Mouse (Mus musculus) embryonic facial prominence, embryonic 11.5 days (tissue): ENCODE results near the gene Ldhb. TPM values are rescaled to one million over a fixed set of nuclear protein-coding genes. Genes with fewer than 3 reads are reported as not detected.
A peak's percentile ranks its signal among the peaks of the same experiment; 100 is the strongest.
"Not testable (repeated sequence)": the region's sequence is repeated elsewhere in the genome, so short reads cannot be mapped to it uniquely, and the experiment has no call there.

ENCODE experiments used
- ATAC-seq: fragments of 200-750 bp; cut with Nextera tagmentation; replicated peaks from 2 replicates; pipeline ENCODE4 v1.8.0; 2017; ENCODE audit warnings: low read depth; ENCODE audit not compliant: insufficient number of reproducible peaks, low FRiP score, low TSS enrichment
- DNase-seq: peaks from one replicate; pipeline ENCODE4 v3.0.0-alpha.2; 2015; ENCODE audit warnings: low spot score
- H3K27ac ChIP-seq: fragments of 300-500 bp; sonication (generic); replicated peaks from 2 replicates; pipeline ENCODE4 v1.5.1; 2014; ENCODE audit warnings: mild to moderate bottlenecking, low read depth, low read length, control low read depth
- H3K27me3 ChIP-seq: fragments of 300-500 bp; sonication (generic); 2 replicates; pipeline ENCODE4 v1.6.1; 2014; ENCODE audit warnings: mild to moderate bottlenecking, low read length, moderate library complexity, mixed read lengths; ENCODE audit not compliant: control insufficient read depth, insufficient read depth
- H3K36me3 ChIP-seq: fragments of 300-500 bp; sonication (generic); replicated peaks from 2 replicates; pipeline ENCODE4 v1.6.1; 2014; ENCODE audit warnings: low read depth, mild to moderate bottlenecking, low read length, moderate library complexity, mixed read lengths; ENCODE audit not compliant: control insufficient read depth, insufficient read depth
- H3K4me1 ChIP-seq: fragments of 300-500 bp; sonication (generic); 2 replicates; pipeline ENCODE4 v1.6.1; 2014; ENCODE audit warnings: low read length, mixed read lengths; ENCODE audit not compliant: control insufficient read depth, insufficient read depth
- H3K4me2 ChIP-seq: fragments of 300-500 bp; sonication (generic); 2 replicates; pipeline ENCODE4 v1.6.1; 2014; ENCODE audit warnings: low read depth, mild to moderate bottlenecking, control low read depth, low read length, moderate library complexity
- H3K4me3 ChIP-seq: fragments of 300-500 bp; sonication (generic); 2 replicates; pipeline ENCODE4 v1.5.1; 2014; ENCODE audit warnings: low read depth, low read length, control low read depth
- H3K9ac ChIP-seq: fragments of 300-500 bp; sonication (generic); replicated peaks from 2 replicates; pipeline ENCODE4 v1.6.1; 2014; ENCODE audit warnings: mild to moderate bottlenecking, control low read depth, low read length
- H3K9me3 ChIP-seq: fragments of 300-500 bp; sonication (generic); replicated peaks from 2 replicates; pipeline ENCODE4 v1.6.1; 2016; ENCODE audit warnings: mild to moderate bottlenecking, low read length, inconsistent platforms, mixed read lengths; ENCODE audit not compliant: control insufficient read depth
- WGBS: fragments of 180-500 bp; shearing (Covaris S2); extraction: QIAGEN DNeasy Blood & Tissue Kit; methylation state at CpG from one replicate; pipeline ENCODE4 v1.1.7; 2014; 5-methylcytosine and 5-hydroxymethylcytosine counted together
- polyA plus RNA-seq: library from polyadenylated mRNA; unstranded; fragments of >200 nt; fragmentation: Nextera tagmentation; extraction: Ambion mirVana; gene quantifications from 2 replicates; pipeline ENCODE4 v1.2.1, GENCODE M21; 2014

Gene Ldhb
- polyA plus RNA-seq, 1 experiment from 2014 or later = 486 TPM

DNA sequence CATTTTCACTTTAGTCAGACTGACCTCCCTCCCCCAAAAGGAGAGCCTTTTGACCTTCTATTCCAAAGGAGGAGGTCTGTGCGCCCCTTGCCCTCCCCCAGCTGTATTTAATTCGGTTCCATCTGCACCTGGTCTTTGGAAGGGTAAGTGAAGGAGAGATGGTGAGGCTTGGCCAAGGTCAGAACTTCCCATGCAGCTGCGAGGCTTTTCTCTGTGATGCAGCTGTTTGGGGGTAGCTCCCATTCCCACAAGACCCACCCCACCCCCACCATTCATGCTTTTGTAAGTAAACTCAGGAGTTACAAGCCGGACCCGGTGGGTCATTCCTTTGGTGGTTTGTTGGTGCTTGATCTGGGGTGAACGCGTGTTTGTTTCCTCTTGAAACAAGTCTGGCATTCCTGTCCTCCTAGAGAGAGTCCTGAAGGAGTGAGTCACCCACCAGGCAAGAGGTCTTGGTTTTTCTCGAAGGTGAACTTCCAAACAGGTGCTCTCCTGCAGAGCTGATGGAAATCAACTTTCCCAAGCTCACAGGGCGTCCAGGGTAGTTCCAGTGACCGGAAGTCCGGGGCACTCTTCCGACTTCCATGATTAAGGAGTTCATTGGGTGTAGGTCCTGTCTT is 3.9 kb upstream of the Ldhb start:
- no peak for ATAC-seq
- H3K4me3 ChIP-seq = no peak overlapping the region
- 0 out of 2 replicates have a peak, but pooled peaks cover 2% of the 10 kb centered on the region for H3K4me1 ChIP-seq
- no peaks in the 10 kb centered on the region for H3K9me3 ChIP-seq
- no peaks in the 10 kb centered on the region for H3K36me3 ChIP-seq
- H3K27me3 ChIP-seq = no peaks in the 10 kb centered on the region
- no peak overlapping the region for H3K4me2 ChIP-seq
- 16% methylated on average over 12 of the region's 12 CpGs for WGBS
- peak; percentile 45 for DNase-seq
- H3K9ac ChIP-seq = no peak overlapping the region
- H3K27ac ChIP-seq = no peak overlapping the region

DNA sequence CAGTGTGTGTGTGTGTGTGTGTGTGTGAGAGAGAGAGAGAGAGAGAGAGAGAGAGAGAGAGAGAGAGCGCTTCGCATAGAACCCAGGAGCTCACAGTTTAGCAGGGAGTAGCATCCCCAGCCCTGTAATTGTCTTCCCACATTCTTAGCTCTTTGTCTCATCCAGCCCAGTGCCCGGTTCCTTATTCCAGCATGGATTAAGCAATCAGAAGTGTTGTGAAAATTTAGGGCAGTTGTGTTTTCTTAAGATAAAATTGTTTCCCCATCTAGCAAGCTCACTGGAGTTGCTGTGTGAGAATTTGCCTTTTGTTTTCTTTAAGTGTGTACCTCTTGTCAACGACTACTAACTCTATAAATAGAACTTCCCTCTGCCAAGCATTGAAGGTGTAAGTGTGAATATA is 906 bp upstream of the Ldhb start:
- no peaks in the 10 kb centered on the region for H3K27me3 ChIP-seq
- H3K4me1 ChIP-seq = 0 out of 2 replicates have a peak, but pooled peaks cover 2% of the 10 kb centered on the region
- no peak overlapping the region for H3K27ac ChIP-seq
- no peaks in the 10 kb centered on the region for H3K9me3 ChIP-seq
- H3K36me3 ChIP-seq = no peaks in the 10 kb centered on the region; the same call in 1 of the 2 replicates
- H3K4me3 ChIP-seq = no peak overlapping the region
- no peak for DNase-seq
- no peak for ATAC-seq
- 19% methylated on average over 4 of the region's 4 CpGs for WGBS
- no peak overlapping the region for H3K4me2 ChIP-seq
- no peak overlapping the region for H3K9ac ChIP-seq

DNA sequence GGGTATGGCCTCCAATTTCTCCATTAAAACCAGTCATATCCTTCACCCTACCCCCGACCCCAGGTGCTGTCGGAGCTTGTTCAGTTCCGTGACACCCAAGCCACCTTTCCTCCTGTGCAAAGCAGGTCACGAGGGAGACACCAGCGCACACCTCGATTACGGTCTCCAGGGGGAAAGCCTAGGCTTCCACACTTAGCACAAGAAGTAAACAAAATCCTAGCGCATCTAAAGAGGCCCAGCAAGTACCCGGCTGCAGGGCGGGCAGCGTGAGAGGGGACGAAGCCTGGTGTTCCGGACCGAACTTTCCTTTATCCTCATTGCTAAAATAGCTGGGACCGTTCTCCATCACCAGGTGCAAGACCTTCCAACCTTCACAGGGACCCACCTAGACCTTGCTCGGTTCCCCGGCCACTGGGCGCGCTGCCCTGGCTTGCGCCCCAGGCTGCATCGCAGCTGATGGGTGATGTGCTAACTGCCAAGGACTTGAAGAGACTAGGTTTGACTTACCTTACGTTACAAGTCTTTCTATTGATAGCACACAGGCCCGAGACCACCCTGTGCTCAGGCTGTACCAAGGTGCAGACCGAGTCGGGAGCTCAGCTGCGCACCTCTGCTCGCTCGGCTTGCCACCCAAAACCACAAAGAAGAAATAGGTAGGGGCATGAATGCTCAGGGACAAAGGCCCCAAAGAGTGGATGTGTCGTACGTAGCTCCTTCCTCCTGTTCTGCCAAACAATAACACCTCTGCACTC is 548 bp downstream of the Ldhb start:
- no peaks in the 10 kb centered on the region for H3K9me3 ChIP-seq
- no peaks in the 10 kb centered on the region; the same call in 1 of the 2 replicates for H3K36me3 ChIP-seq
- peak; percentile 50 for ATAC-seq
- DNase-seq = peak; percentile 27
- 0 out of 2 replicates have a peak, but pooled peaks cover 2% of the 10 kb centered on the region for H3K4me1 ChIP-seq
- H3K27me3 ChIP-seq = no peaks in the 10 kb centered on the region
- peak overlapping the region; percentile 62 for H3K4me3 ChIP-seq
- peak overlapping the region; percentile 80 for H3K9ac ChIP-seq
- H3K27ac ChIP-seq = peak overlapping the region; percentile 48; the same call in 1 of the 2 replicates
- WGBS = 1% methylated on average over 30 of the region's 30 CpGs
- peak overlapping the region; percentile 79 for H3K4me2 ChIP-seq

DNA sequence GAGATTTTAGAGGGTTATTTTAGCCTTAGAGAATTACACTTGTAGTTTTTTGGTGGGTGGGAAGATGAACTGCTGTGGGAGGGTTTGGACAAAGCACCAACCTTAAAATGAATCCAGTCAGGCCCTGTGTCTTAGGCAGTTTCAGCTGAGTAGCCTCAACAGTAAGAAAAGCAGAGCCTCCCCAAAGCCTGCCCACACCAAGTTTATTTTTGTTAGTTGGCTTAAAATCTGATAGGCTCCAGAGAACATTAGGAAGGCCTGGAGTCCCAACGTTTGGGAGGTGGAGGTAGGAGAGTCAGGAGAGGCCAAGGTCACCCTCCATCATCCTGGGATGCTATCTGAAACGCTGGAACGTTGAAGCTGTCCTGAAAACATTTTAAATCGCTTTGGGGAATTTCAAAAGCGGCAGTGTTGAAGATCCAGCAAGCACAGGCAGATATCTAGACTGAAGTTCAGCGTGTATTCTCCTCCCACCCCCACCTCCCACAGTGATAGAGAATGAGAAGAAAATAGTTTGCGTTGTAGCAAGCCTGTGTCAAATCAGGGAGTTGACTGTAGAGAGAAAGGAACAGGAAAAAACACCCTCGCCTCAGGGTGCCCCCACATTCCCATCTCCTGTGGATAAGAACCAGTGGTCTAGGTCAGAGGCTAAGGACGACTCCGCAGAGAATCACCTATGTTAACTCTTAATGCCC is 1.3 kb downstream of the Ldhb start:
- no peak for ATAC-seq
- Histone ChIP-seq H3K4me1 (0 out of 2 replicates have a peak, but pooled peaks cover 2% of the 10 kb centered on the region), H3K36me3 (no peaks in the 10 kb centered on the region; the same call in 1 of the 2 replicates), H3K4me2 (peak overlapping the region; percentile 79), H3K9ac (peak overlapping the region; percentile 80), H3K27me3 (no peaks in the 10 kb centered on the region), H3K9me3 (no peaks in the 10 kb centered on the region), H3K4me3 (peak overlapping the region; percentile 62), H3K27ac (no peak overlapping the region)
- no peak for DNase-seq
- 5% methylated on average over 10 of the region's 10 CpGs for WGBS

DNA sequence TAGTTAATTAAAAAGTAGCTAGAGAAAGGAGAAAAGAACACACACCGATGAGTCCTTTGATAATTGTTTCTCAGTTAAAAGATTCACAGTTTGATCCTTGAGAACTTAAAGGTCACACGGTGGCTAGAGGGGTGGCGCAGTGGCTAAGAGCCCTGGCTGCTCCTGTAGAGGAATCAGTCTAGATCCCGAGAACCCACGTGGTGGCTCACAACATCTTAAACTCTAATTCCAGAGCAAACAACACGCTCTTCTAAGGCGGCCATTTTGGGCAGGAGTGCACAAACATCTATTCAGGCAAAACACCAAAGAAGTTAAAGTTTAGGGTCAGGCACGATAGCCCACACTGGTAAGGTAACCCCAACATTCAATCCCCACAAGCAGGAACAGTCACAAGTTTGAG is 4.2 kb downstream of the Ldhb start:
- Histone ChIP-seq H3K4me1 (0 out of 2 replicates have a peak, but pooled peaks cover 2% of the 10 kb centered on the region), H3K27me3 (no peaks in the 10 kb centered on the region), H3K4me3 (no peak overlapping the region), H3K4me2 (no peak overlapping the region), H3K36me3 (no peaks in the 10 kb centered on the region; the same call in 1 of the 2 replicates), H3K27ac (no peak overlapping the region), H3K9ac (no peak overlapping the region), H3K9me3 (no peaks in the 10 kb centered on the region)
- ATAC-seq (no peak), DNase-seq (no peak)
- 77% methylated on average over 8 of the region's 8 CpGs for WGBS

DNA sequence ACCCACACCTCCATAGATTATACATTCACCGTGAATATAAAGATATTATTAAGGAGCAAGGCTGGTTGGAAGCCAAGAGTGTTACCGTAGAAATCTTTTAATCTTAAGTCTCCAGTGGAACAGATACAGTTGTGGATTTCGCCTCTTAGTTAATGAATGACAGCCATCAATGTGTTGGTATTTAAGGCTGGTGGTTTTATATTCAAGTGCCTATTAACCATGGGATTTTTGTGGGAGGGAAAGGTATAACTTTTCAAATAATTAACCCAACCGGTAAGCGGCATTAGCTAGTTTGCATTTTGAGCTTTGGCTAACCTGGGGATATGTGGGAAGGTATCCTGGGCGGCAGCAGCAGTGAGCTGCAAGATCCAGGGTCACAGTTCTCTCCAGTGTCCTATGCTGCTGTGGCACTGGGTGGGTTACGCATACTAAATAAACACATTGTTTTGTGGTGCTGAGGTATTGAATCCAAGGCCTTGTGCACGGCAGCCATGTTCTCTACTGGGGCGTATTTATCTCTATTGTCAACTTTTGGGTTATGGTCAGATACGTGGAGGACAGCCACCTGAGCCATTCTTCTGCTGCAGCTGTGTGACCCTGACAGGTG is 5.1 kb downstream of the Ldhb start:
- Histone ChIP-seq H3K4me1 (no peaks in the 10 kb centered on the region), H3K27ac (no peak overlapping the region), H3K4me3 (no peak overlapping the region), H3K9me3 (no peaks in the 10 kb centered on the region), H3K9ac (no peak overlapping the region), H3K36me3 (peaks cover 5% of the 10 kb centered on the region), H3K4me2 (no peak overlapping the region), H3K27me3 (no peaks in the 10 kb centered on the region)
- DNase-seq = no peak
- 92% methylated on average over 10 of the region's 10 CpGs for WGBS
- ATAC-seq = no peak

DNA sequence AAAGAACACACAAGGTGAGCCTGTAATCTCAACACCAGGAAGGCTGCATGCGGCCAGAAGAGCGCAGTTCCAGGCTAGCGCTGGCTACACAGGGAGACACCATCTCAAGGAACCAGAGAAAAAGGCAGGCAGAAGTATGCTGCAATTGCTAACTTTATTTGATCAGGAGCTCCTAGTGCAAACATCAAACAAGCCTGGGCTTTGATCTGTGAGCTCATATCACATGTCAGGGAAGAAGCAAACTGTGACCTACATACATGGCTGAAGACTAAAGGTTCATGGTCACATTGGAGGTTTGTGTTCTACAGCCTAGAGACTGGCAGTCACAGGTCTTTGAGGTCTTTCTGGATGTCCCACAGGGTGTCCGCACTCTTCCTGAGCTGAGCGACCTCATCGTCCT is 17.6 kb downstream of the Ldhb start:
- not testable (repeated sequence) for H3K4me3 ChIP-seq, H3K4me1 ChIP-seq, H3K36me3 ChIP-seq, H3K9ac ChIP-seq, H3K4me2 ChIP-seq, ATAC-seq, H3K27ac ChIP-seq, H3K27me3 ChIP-seq, H3K9me3 ChIP-seq, DNase-seq
- 97% methylated on average over 6 of the region's 6 CpGs for WGBS
